Mouse (Mus musculus): ENCODE results near the gene Krtdap.
A peak's percentile ranks its signal among the peaks of the same experiment; 100 is the strongest.
"Not testable (repeated sequence)": the region's sequence is repeated elsewhere in the genome, so short reads cannot be mapped to it uniquely, and the experiment has no call there.

The Krtdap gene

GRCm38 (mm10) chr7:30787377-30788022 is at the start of gene Krtdap:
Krtdap (plus strand) TSS chr7:30787896.
- DNase-seq (ENCODE audit: low spot score in 2 of 2): no peak

GRCm38 (mm10) chr7:30742570-30742969 is 45.1 kb upstream of the Krtdap start:
- DNase-seq (ENCODE audit: low spot score in 2 of 2): not testable (repeated sequence)

GRCm38 (mm10) chr7:30743617-30744016 is 44.1 kb upstream of the Krtdap start, which contains the start of gene Gapdhs:
Gapdhs (minus strand) TSS chr7:30743681.
- not testable (repeated sequence) for DNase-seq (ENCODE audit: low spot score in 2 of 2)

- peak; percentile 54 to 69 for DNase-seq (ENCODE audit: low spot score in 2 of 2)
Measured at GRCm38 (mm10) chr7:30744022-30744598, 43.6 kb upstream of the Krtdap start.

- DNase-seq (ENCODE audit: low spot score in 2 of 2): no peak
Measured at GRCm38 (mm10) chr7:30747525-30748204, 40.0 kb upstream of the Krtdap start.

- DNase-seq (ENCODE audit: low spot score in 2 of 2): peak in 1 of 2 experiments; percentile 24
Measured at GRCm38 (mm10) chr7:30749824-30750606, 37.7 kb upstream of the Krtdap start.

- peak in 1 of 2 experiments; percentile 26 for DNase-seq (ENCODE audit: low spot score in 2 of 2)
Measured at GRCm38 (mm10) chr7:30751086-30751669, 36.5 kb upstream of the Krtdap start, which contains the start of gene Sbsn. Sbsn (plus strand) TSS chr7:30751471.

- DNase-seq (ENCODE audit: low spot score in 2 of 2): no peak
Measured at GRCm38 (mm10) chr7:30757001-30757400, 30.7 kb upstream of the Krtdap start.

- DNase-seq (ENCODE audit: low spot score in 2 of 2): no peak
Measured at GRCm38 (mm10) chr7:30758853-30759252, 28.8 kb upstream of the Krtdap start.

- no peak for DNase-seq (ENCODE audit: low spot score in 2 of 2)
Measured at GRCm38 (mm10) chr7:30761769-30762352, 25.8 kb upstream of the Krtdap start.

- no peak for DNase-seq (ENCODE audit: low spot score in 2 of 2)
Measured at GRCm38 (mm10) chr7:30763456-30763855, 24.2 kb upstream of the Krtdap start, which contains the start of gene Dmkn. Dmkn (plus strand) TSS chr7:30763756.

GRCm38 (mm10) chr7:30765173-30765572 is 22.5 kb upstream of the Krtdap start:
- DNase-seq (ENCODE audit: low spot score in 2 of 2): no peak

GRCm38 (mm10) chr7:30766408-30766807 is 21.3 kb upstream of the Krtdap start:
- no peak for DNase-seq (ENCODE audit: low spot score in 2 of 2)

GRCm38 (mm10) chr7:30769236-30769635 is 18.5 kb upstream of the Krtdap start:
- DNase-seq (ENCODE audit: low spot score in 2 of 2): peak in 1 of 2 experiments; percentile 48

GRCm38 (mm10) chr7:30776104-30776503 is 11.6 kb upstream of the Krtdap start:
- DNase-seq (ENCODE audit: low spot score in 2 of 2): peak; percentile 16 to 22

GRCm38 (mm10) chr7:30777081-30777579 is 10.6 kb upstream of the Krtdap start:
- DNase-seq (ENCODE audit: low spot score in 2 of 2): no peak

GRCm38 (mm10) chr7:30777911-30778310 is 9.8 kb upstream of the Krtdap start:
- no peak for DNase-seq (ENCODE audit: low spot score in 2 of 2)

- DNase-seq (ENCODE audit: low spot score in 2 of 2): no peak
Measured at GRCm38 (mm10) chr7:30781792-30782191, 5.9 kb upstream of the Krtdap start.

GRCm38 (mm10) chr7:30782658-30783057 is 5.0 kb upstream of the Krtdap start:
- DNase-seq (ENCODE audit: low spot score in 2 of 2): no peak

- no peak for DNase-seq (ENCODE audit: low spot score in 2 of 2)
Measured at GRCm38 (mm10) chr7:30785154-30785553, 2.5 kb upstream of the Krtdap start.

Measured in urinary bladder, postnatal 36 days (tissue).